Mouse (Mus musculus) myocyte (in vitro differentiated cells): Measurements from ENCODE around the gene Mctp2. TPM values are rescaled to one million over a fixed set of nuclear protein-coding genes. Genes with fewer than 3 reads are reported as not detected.

Experiments
- H3K27me3 ChIP-seq: one replicate; pipeline ENCODE4 v1.6.1; 2011; ENCODE audit not compliant: control insufficient read depth, insufficient read depth, insufficient read length
- H3K36me3 ChIP-seq: one replicate; pipeline ENCODE4 v1.6.1; 2011; ENCODE audit not compliant: control insufficient read depth, insufficient read depth
- H3K4me2 ChIP-seq: one replicate; pipeline ENCODE4 v1.6.1; 2011; ENCODE audit warnings: low read depth, control low read depth
- H3K4me3 ChIP-seq: one replicate; pipeline ENCODE4 v1.5.1; 2011; ENCODE audit warnings: mild to moderate bottlenecking, control low read depth, moderate library complexity
- H3K79me2 ChIP-seq: one replicate; pipeline ENCODE4 v1.6.1; 2011; ENCODE audit not compliant: control insufficient read depth, insufficient read depth
- H3ac ChIP-seq: one replicate; pipeline ENCODE4 v1.6.1; 2011; ENCODE audit not compliant: control insufficient read depth, insufficient read length
- CEBPB ChIP-seq: IDR thresholded peaks from 2 replicates; pipeline ENCODE4 v1.6.1; 2011; ENCODE audit warnings: mild to moderate bottlenecking, moderate library complexity; ENCODE audit not compliant: poor library complexity, insufficient read depth, severe bottlenecking
- E2F4 ChIP-seq: IDR thresholded peaks from one replicate; pipeline ENCODE4 v1.6.1; 2011; ENCODE audit warnings: mild to moderate bottlenecking, control low read depth, moderate library complexity; ENCODE audit not compliant: insufficient read depth
- MAX ChIP-seq: IDR thresholded peaks from one replicate; pipeline ENCODE4 v1.6.1; 2011; ENCODE audit warnings: low read depth, mild to moderate bottlenecking, control low read depth
- MYOD1 ChIP-seq, 3 experiments: IDR thresholded peaks; one replicate each; pipeline ENCODE4 v1.6.1; 2011; ENCODE audit warnings: control low read depth in 2 of 3, low read depth in 2 of 3, mild to moderate bottlenecking in 2 of 3, moderate library complexity in 1 of 3; ENCODE audit not compliant: insufficient read length in 2 of 3, control insufficient read depth in 1 of 3
- MYOG ChIP-seq, 3 experiments: IDR thresholded peaks; one replicate each; pipeline ENCODE4 v1.6.1; 2011; ENCODE audit warnings: control low read depth in 2 of 3, low read depth in 2 of 3, mild to moderate bottlenecking in 2 of 3; ENCODE audit not compliant: insufficient read length in 2 of 3, control insufficient read depth in 1 of 3, insufficient read depth in 1 of 3
- POLR2A ChIP-seq: IDR thresholded peaks from one replicate; pipeline ENCODE4 v1.6.1; 2011; ENCODE audit warnings: low read depth, mild to moderate bottlenecking, control low read depth, moderate library complexity; ENCODE audit not compliant: insufficient read length
- POLR2AphosphoS2 ChIP-seq: IDR thresholded peaks from one replicate; pipeline ENCODE4 v1.6.1; 2011; ENCODE audit warnings: low read depth, control low read depth; ENCODE audit not compliant: insufficient read length
- REST ChIP-seq: IDR thresholded peaks from one replicate; pipeline ENCODE4 v1.6.1; 2011; ENCODE audit warnings: mild to moderate bottlenecking, control low read depth, moderate library complexity; ENCODE audit not compliant: insufficient read depth, insufficient read length
- SRF ChIP-seq: IDR thresholded peaks from one replicate; pipeline ENCODE4 v1.6.1; 2011; ENCODE audit warnings: low read depth; ENCODE audit not compliant: control insufficient read depth, insufficient read length
- TCF12 ChIP-seq: IDR thresholded peaks from one replicate; pipeline ENCODE4 v1.6.1; 2011; ENCODE audit warnings: mild to moderate bottlenecking, control low read depth; ENCODE audit not compliant: poor library complexity, insufficient read depth, severe bottlenecking
- TCF3 ChIP-seq: IDR thresholded peaks from one replicate; pipeline ENCODE4 v1.6.1; 2011; ENCODE audit warnings: low read depth, control low read depth; ENCODE audit not compliant: insufficient read length
- USF1 ChIP-seq: IDR thresholded peaks from one replicate; pipeline ENCODE4 v1.6.1; 2011; ENCODE audit warnings: low read depth, mild to moderate bottlenecking, control low read depth, moderate library complexity
- polyA plus RNA-seq: library from polyadenylated mRNA; unstranded; fragments of >200 nt; fragmentation: generic; extraction: Trizol; gene quantifications from one replicate; pipeline ENCODE4 v1.2.1, GENCODE M21; 2012; ENCODE audit warnings: missing spikeins

The Mctp2 gene
- polyA plus RNA-seq, 1 experiment: 0.18 TPM

GRCm38 (mm10) chr7:72311582-72311981, 5.2 kb upstream of the Mctp2 start:
- H3K36me3 ChIP-seq: no peaks in the 10 kb centered on the region
- no peak overlapping the region for H3K4me2 ChIP-seq
- TF ChIP-seq SRF (no peak), REST (no peak), MAX (no peak), E2F4 (no peak), USF1 (no peak), MYOG (IDR thresholded peaks at IDR 0.05; ENCODE audit: control insufficient read depth in 1 of 3, insufficient read depth in 1 of 3, insufficient read length in 2 of 3, low read depth in 2 of 3) (no peak), POLR2A (no peak), POLR2AphosphoS2 (no peak), CEBPB (no peak), TCF12 (no peak), TCF3 (no peak), MYOD1 (IDR thresholded peaks at IDR 0.05; ENCODE audit: control insufficient read depth in 1 of 3, insufficient read length in 2 of 3, low read depth in 2 of 3) (no peak)
- no peak overlapping the region for H3K4me3 ChIP-seq
- no peaks in the 10 kb centered on the region for H3K79me2 ChIP-seq
- H3K27me3 ChIP-seq: peaks cover 2% of the 10 kb centered on the region
- no peak overlapping the region for H3ac ChIP-seq

GRCm38 (mm10) chr7:72308078-72308477, 1.7 kb upstream of the Mctp2 start:
- no peak overlapping the region for H3K4me3 ChIP-seq
- TF ChIP-seq REST (no peak), CEBPB (no peak), MYOG (IDR thresholded peaks at IDR 0.05; ENCODE audit: control insufficient read depth in 1 of 3, insufficient read depth in 1 of 3, insufficient read length in 2 of 3, low read depth in 2 of 3) (no peak), POLR2AphosphoS2 (no peak), TCF12 (no peak), MAX (no peak), SRF (no peak), MYOD1 (IDR thresholded peaks at IDR 0.05; ENCODE audit: control insufficient read depth in 1 of 3, insufficient read length in 2 of 3, low read depth in 2 of 3) (no peak), USF1 (no peak)

GRCm38 (mm10) chr7:72306847-72307246, 439 bp upstream of the Mctp2 start:
- no peaks in the 10 kb centered on the region for H3K36me3 ChIP-seq
- H3K4me2 ChIP-seq: no peak overlapping the region
- no peak overlapping the region for H3K4me3 ChIP-seq
- no peak for TF ChIP-seq POLR2AphosphoS2
- no peak for TF ChIP-seq E2F4
- no peak for TF ChIP-seq TCF12
- no peak for TF ChIP-seq POLR2A
- TF ChIP-seq CEBPB: no peak
- no peak for TF ChIP-seq MYOD1 (IDR thresholded peaks at IDR 0.05; ENCODE audit: control insufficient read depth in 1 of 3, insufficient read length in 2 of 3, low read depth in 2 of 3)
- TF ChIP-seq USF1: no peak
- no peak for TF ChIP-seq MYOG (IDR thresholded peaks at IDR 0.05; ENCODE audit: control insufficient read depth in 1 of 3, insufficient read depth in 1 of 3, insufficient read length in 2 of 3, low read depth in 2 of 3)
- TF ChIP-seq MAX: no peak
- TF ChIP-seq TCF3: no peak
- no peak for TF ChIP-seq SRF
- TF ChIP-seq REST: no peak
- peaks cover 11% of the 10 kb centered on the region for H3K27me3 ChIP-seq
- H3K79me2 ChIP-seq: no peaks in the 10 kb centered on the region
- no peak overlapping the region for H3ac ChIP-seq

More at GRCm38 (mm10) chr7:72308078-72308477, 1.7 kb upstream of the Mctp2 start:
- peaks cover 11% of the 10 kb centered on the region for H3K27me3 ChIP-seq
- H3K79me2 ChIP-seq: no peaks in the 10 kb centered on the region
- H3K36me3 ChIP-seq: no peaks in the 10 kb centered on the region
- H3ac ChIP-seq: no peak overlapping the region
- H3K4me2 ChIP-seq: no peak overlapping the region

DNA sequence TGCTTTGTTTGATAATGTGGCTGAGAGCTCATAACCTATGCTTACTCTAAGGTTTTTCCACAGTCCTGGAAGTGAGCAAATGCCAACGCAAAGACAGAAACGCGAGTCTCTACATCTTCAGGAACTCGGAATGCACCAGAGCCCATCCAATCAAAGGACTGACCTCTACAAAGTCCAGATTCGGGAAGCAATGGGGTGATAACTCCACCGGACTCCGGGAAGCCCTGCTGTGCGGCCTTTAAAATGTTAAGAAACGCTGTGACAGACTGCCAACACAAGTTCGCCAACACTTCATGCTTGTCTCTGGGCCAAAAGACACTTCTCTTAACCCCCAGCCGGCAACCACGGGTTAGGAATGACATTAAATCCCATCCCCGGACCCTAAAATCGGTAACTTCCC, 437 bp downstream of the Mctp2 start:
- no peak overlapping the region for H3ac ChIP-seq
- no peaks in the 10 kb centered on the region for H3K36me3 ChIP-seq
- no peak overlapping the region for H3K4me2 ChIP-seq
- no peak overlapping the region for H3K4me3 ChIP-seq
- H3K79me2 ChIP-seq: no peaks in the 10 kb centered on the region
- TF ChIP-seq USF1 (no peak), CEBPB (no peak), MAX (no peak), E2F4 (no peak), POLR2A (no peak), MYOG (IDR thresholded peaks at IDR 0.05; ENCODE audit: control insufficient read depth in 1 of 3, insufficient read depth in 1 of 3, insufficient read length in 2 of 3, low read depth in 2 of 3) (no peak), TCF3 (no peak), SRF (no peak), POLR2AphosphoS2 (no peak), TCF12 (no peak), REST (no peak), MYOD1 (IDR thresholded peaks at IDR 0.05; ENCODE audit: control insufficient read depth in 1 of 3, insufficient read length in 2 of 3, low read depth in 2 of 3) (no peak)
- H3K27me3 ChIP-seq: peaks cover 11% of the 10 kb centered on the region

GRCm38 (mm10) chr7:72301667-72302066, 4.7 kb downstream of the Mctp2 start:
- no peak overlapping the region for H3ac ChIP-seq
- peaks cover 10% of the 10 kb centered on the region for H3K27me3 ChIP-seq
- H3K4me2 ChIP-seq: no peak overlapping the region
- H3K79me2 ChIP-seq: no peaks in the 10 kb centered on the region
- TF ChIP-seq MAX: no peak
- no peak for TF ChIP-seq USF1
- no peak for TF ChIP-seq REST
- no peak for TF ChIP-seq POLR2A
- TF ChIP-seq CEBPB: no peak
- TF ChIP-seq TCF3: no peak
- no peak for TF ChIP-seq TCF12
- TF ChIP-seq MYOG (IDR thresholded peaks at IDR 0.05; ENCODE audit: control insufficient read depth in 1 of 3, insufficient read depth in 1 of 3, insufficient read length in 2 of 3, low read depth in 2 of 3): no peak
- H3K36me3 ChIP-seq: no peaks in the 10 kb centered on the region
- H3K4me3 ChIP-seq: no peak overlapping the region
